Mouse (Mus musculus): ENCODE data around the gene Ntn4.

GRCm38 (mm10) chr10:93687781-93688180 lies 47.3 kb downstream of the Ntn4 start:
- no peak for TF ChIP-seq CTCF (IDR thresholded peaks at IDR 0.05; ENCODE audit: control insufficient read depth, insufficient read depth, insufficient read length)
- no peak for TF ChIP-seq CEBPB (IDR thresholded peaks at IDR 0.05; ENCODE audit: low read depth)
